Mouse (Mus musculus): Measurements from ENCODE around the gene Rnf144a. TPM values are rescaled to one million over a fixed set of nuclear protein-coding genes. Genes with fewer than 3 reads are reported as not detected.
A peak's percentile ranks its signal among the peaks of the same experiment; 100 is the strongest.
"Not testable (repeated sequence)": the region's sequence is repeated elsewhere in the genome, so short reads cannot be mapped to it uniquely, and the experiment has no call there.

Rnf144a gene
- total RNA-seq (2021): 10 to 100 TPM; 35.3 to 39.0 TPM
- long read RNA-seq, experiment 1, full-length matches to known transcripts: 2 of 10 reads
- long read RNA-seq, experiment 1, partial matches to known transcripts: 6 of 10 reads
- long read RNA-seq, experiment 1, other reads (novel, unspliced or antisense): 2 of 10 reads
- long read RNA-seq, experiment 2, full-length matches to known transcripts: 4 of 13 reads
- long read RNA-seq, experiment 2, partial matches to known transcripts: 8 of 13 reads
- long read RNA-seq, experiment 2, other reads (novel, unspliced or antisense): 1 of 13 reads

GRCm38 (mm10) chr12:26415104-26415771 lies at the start of gene Rnf144a:
Rnf144a (minus strand) TSS chr12:26415254.
- DNase-seq (ENCODE audit: low spot score in 2 of 2): peak; percentile 89 to 92

- DNase-seq (ENCODE audit: low spot score in 2 of 2): no peak
Observed at GRCm38 (mm10) chr12:26460091-26460490, 45.0 kb upstream of the Rnf144a start.

- no peak for DNase-seq (ENCODE audit: low spot score in 2 of 2)
Observed at GRCm38 (mm10) chr12:26456028-26456698, 41.1 kb upstream of the Rnf144a start, which contains the start of gene Rsad2. Rsad2 (minus strand) TSS chr12:26456452.

GRCm38 (mm10) chr12:26454682-26455081 lies 39.6 kb upstream of the Rnf144a start:
- DNase-seq (ENCODE audit: low spot score in 2 of 2): no peak

- no peak for DNase-seq (ENCODE audit: low spot score in 2 of 2)
Observed at GRCm38 (mm10) chr12:26452951-26453350, 37.9 kb upstream of the Rnf144a start.

GRCm38 (mm10) chr12:26451150-26451549 lies 36.1 kb upstream of the Rnf144a start:
- no peak for DNase-seq (ENCODE audit: low spot score in 2 of 2)

- DNase-seq (ENCODE audit: low spot score in 2 of 2): no peak
Observed at GRCm38 (mm10) chr12:26449483-26449882, 34.4 kb upstream of the Rnf144a start.

GRCm38 (mm10) chr12:26446377-26447045 lies 31.5 kb upstream of the Rnf144a start:
- DNase-seq (ENCODE audit: low spot score in 2 of 2): no peak

GRCm38 (mm10) chr12:26444511-26444910 lies 29.5 kb upstream of the Rnf144a start:
- no peak for DNase-seq (ENCODE audit: low spot score in 2 of 2)

- DNase-seq (ENCODE audit: low spot score in 2 of 2): peak; percentile 55 to 75
Observed at GRCm38 (mm10) chr12:26444054-26444453, 29.0 kb upstream of the Rnf144a start.

GRCm38 (mm10) chr12:26439366-26439765 lies 24.3 kb upstream of the Rnf144a start:
- no peak for DNase-seq (ENCODE audit: low spot score in 2 of 2)

- no peak for DNase-seq (ENCODE audit: low spot score in 2 of 2)
Observed at GRCm38 (mm10) chr12:26437950-26438349, 22.9 kb upstream of the Rnf144a start.

GRCm38 (mm10) chr12:26436334-26436733 lies 21.3 kb upstream of the Rnf144a start:
- no peak for DNase-seq (ENCODE audit: low spot score in 2 of 2)

- DNase-seq (ENCODE audit: low spot score in 2 of 2): not testable (repeated sequence)
Observed at GRCm38 (mm10) chr12:26428771-26429170, 13.7 kb upstream of the Rnf144a start.

- DNase-seq (ENCODE audit: low spot score in 2 of 2): peak in 1 of 2 experiments; percentile 75
Observed at GRCm38 (mm10) chr12:26424841-26425240, 9.8 kb upstream of the Rnf144a start.

GRCm38 (mm10) chr12:26418322-26418721 lies 3.3 kb upstream of the Rnf144a start:
- DNase-seq (ENCODE audit: low spot score in 2 of 2): no peak

- DNase-seq (ENCODE audit: low spot score in 2 of 2): no peak
Observed at GRCm38 (mm10) chr12:26416636-26417295, 1.7 kb upstream of the Rnf144a start.

GRCm38 (mm10) chr12:26414451-26415103 lies 477 bp downstream of the Rnf144a start:
- no peak for DNase-seq (ENCODE audit: low spot score in 2 of 2)

GRCm38 (mm10) chr12:26413961-26414411 lies 1.1 kb downstream of the Rnf144a start:
- no peak for DNase-seq (ENCODE audit: low spot score in 2 of 2)

GRCm38 (mm10) chr12:26412802-26413201 lies 2.3 kb downstream of the Rnf144a start:
- no peak for DNase-seq (ENCODE audit: low spot score in 2 of 2)
